Mouse (Mus musculus) embryonic facial prominence, embryonic 15.5 days (tissue): ENCODE measurements around the gene Ccp110. TPM values are rescaled to one million over a fixed set of nuclear protein-coding genes. Genes with fewer than 3 reads are reported as not detected.
A peak's percentile ranks its signal among the peaks of the same experiment; 100 is the strongest.

Experiments used
- ATAC-seq: fragments of 200-750 bp; cut with Nextera tagmentation; 2 replicates; pipeline ENCODE4 v1.8.0; 2017; ENCODE audit warnings: low read depth, moderate TSS enrichment; ENCODE audit not compliant: insufficient number of reproducible peaks, low FRiP score, low TSS enrichment
- H3K27ac ChIP-seq: fragments of 300-500 bp; sonication (generic); replicated peaks from 2 replicates; pipeline ENCODE4 v1.5.1; 2015; ENCODE audit warnings: mild to moderate bottlenecking, inconsistent platforms
- H3K27me3 ChIP-seq: fragments of 300-500 bp; sonication (generic); 2 replicates; pipeline ENCODE4 v1.6.1; 2015; ENCODE audit warnings: inconsistent platforms
- H3K36me3 ChIP-seq: fragments of 300-500 bp; sonication (generic); 2 replicates; pipeline ENCODE4 v1.6.1; 2015; ENCODE audit warnings: mild to moderate bottlenecking, inconsistent platforms
- H3K4me1 ChIP-seq: fragments of 300-500 bp; sonication (generic); 2 replicates; pipeline ENCODE4 v1.6.1; 2015; ENCODE audit warnings: inconsistent platforms
- H3K4me2 ChIP-seq: fragments of 300-500 bp; sonication (generic); replicated peaks from 2 replicates; pipeline ENCODE4 v1.6.1; 2015; ENCODE audit warnings: mild to moderate bottlenecking, inconsistent platforms
- H3K4me3 ChIP-seq: fragments of 300-500 bp; sonication (generic); replicated peaks from 2 replicates; pipeline ENCODE4 v1.5.1; 2015; ENCODE audit warnings: mild to moderate bottlenecking, inconsistent platforms
- H3K9ac ChIP-seq: fragments of 300-500 bp; sonication (generic); 2 replicates; pipeline ENCODE4 v1.6.1; 2015; ENCODE audit warnings: inconsistent platforms
- H3K9me3 ChIP-seq: fragments of 300-500 bp; sonication (generic); replicated peaks from 2 replicates; pipeline ENCODE4 v1.6.1; 2016; ENCODE audit warnings: inconsistent platforms
- WGBS: fragments of 180-500 bp; shearing (Covaris S2); methylation state at CpG from one replicate; pipeline ENCODE4 v1.1.7; 2015; 5-methylcytosine and 5-hydroxymethylcytosine counted together
- polyA plus RNA-seq: library from polyadenylated mRNA; unstranded; fragments of >200 nt; fragmentation: Nextera tagmentation; extraction: Ambion mirVana; gene quantifications from 2 replicates; pipeline ENCODE4 v1.2.1, GENCODE M21; 2015

Gene Ccp110
- 21.7 and 26.3 TPM in 2 replicates for polyA plus RNA-seq

GRCm38 (mm10) chr7:118712228-118713173 is at the start of gene Ccp110:
TSS of gene Ccp110 (plus strand) at chr7:118712552.
- H3K9me3 ChIP-seq = no peaks in the 10 kb centered on the region
- WGBS = under 1% methylated on average over 48 of the region's 48 CpGs
- H3K4me3 ChIP-seq = peak within 1 kb of the TSS; percentile 84
- ATAC-seq = peak; percentile 96
- H3K27ac ChIP-seq = peak within 1 kb of the TSS; percentile 53; the same call in 1 of the 2 replicates
- peak within 1 kb of the TSS; percentile 80 for H3K4me2 ChIP-seq
- H3K4me1 ChIP-seq = peaks cover 12% of the 10 kb centered on the region; the same call in 1 of the 2 replicates
- H3K36me3 ChIP-seq = peaks cover 3% of the 10 kb centered on the region; the same call in 1 of the 2 replicates
- H3K27me3 ChIP-seq = no peaks in the 10 kb centered on the region
- H3K9ac ChIP-seq = peak within 1 kb of the TSS; percentile 64

- Histone ChIP-seq H3K27ac (no peak overlapping the region), H3K36me3 (no peaks in the 10 kb centered on the region), H3K4me1 (no peaks in the 10 kb centered on the region), H3K9me3 (no peaks in the 10 kb centered on the region), H3K4me2 (no peak overlapping the region), H3K27me3 (no peaks in the 10 kb centered on the region), H3K4me3 (no peak overlapping the region), H3K9ac (no peak overlapping the region)
- 94% methylated on average over 2 of the region's 2 CpGs for WGBS
- no peak for ATAC-seq
These were observed 44.6 kb upstream of the Ccp110 start for GRCm38 (mm10) chr7:118667773-118668172.

GRCm38 (mm10) chr7:118670142-118670541 is 42.2 kb upstream of the Ccp110 start:
- H3K36me3 ChIP-seq = no peaks in the 10 kb centered on the region
- H3K9ac ChIP-seq = no peak overlapping the region
- 59% methylated on average over 4 of the region's 4 CpGs for WGBS
- no peak for ATAC-seq
- H3K27me3 ChIP-seq = no peaks in the 10 kb centered on the region
- H3K4me1 ChIP-seq = no peaks in the 10 kb centered on the region
- no peak overlapping the region for H3K4me3 ChIP-seq
- no peak overlapping the region for H3K27ac ChIP-seq
- no peaks in the 10 kb centered on the region for H3K9me3 ChIP-seq
- no peak overlapping the region for H3K4me2 ChIP-seq

GRCm38 (mm10) chr7:118676826-118677225 is 35.5 kb upstream of the Ccp110 start:
- Histone ChIP-seq H3K9me3 (no peaks in the 10 kb centered on the region), H3K4me2 (no peak overlapping the region), H3K4me1 (no peaks in the 10 kb centered on the region), H3K4me3 (no peak overlapping the region), H3K27ac (no peak overlapping the region), H3K36me3 (no peaks in the 10 kb centered on the region), H3K9ac (no peak overlapping the region), H3K27me3 (no peaks in the 10 kb centered on the region)
- WGBS = 93% methylated on average over 4 of the region's 4 CpGs
- no peak for ATAC-seq

GRCm38 (mm10) chr7:118688199-118688598 is 24.2 kb upstream of the Ccp110 start:
- ATAC-seq = no peak

GRCm38 (mm10) chr7:118689088-118689487 is 23.3 kb upstream of the Ccp110 start:
- 87% methylated on average over 7 of the region's 7 CpGs for WGBS
- Histone ChIP-seq H3K4me1 (no peaks in the 10 kb centered on the region), H3K27ac (no peak overlapping the region), H3K4me3 (no peak overlapping the region), H3K9me3 (no peaks in the 10 kb centered on the region), H3K9ac (no peak overlapping the region), H3K27me3 (no peaks in the 10 kb centered on the region), H3K36me3 (peaks cover 55% of the 10 kb centered on the region), H3K4me2 (no peak overlapping the region)
- ATAC-seq = no peak

More at GRCm38 (mm10) chr7:118688199-118688598, 24.2 kb upstream of the Ccp110 start:
- H3K9me3 ChIP-seq = no peaks in the 10 kb centered on the region
- H3K4me2 ChIP-seq = no peak overlapping the region
- no peak overlapping the region for H3K27ac ChIP-seq
- H3K36me3 ChIP-seq = peaks cover 46% of the 10 kb centered on the region
- WGBS = 18% methylated on average over 5 of the region's 5 CpGs
- H3K4me3 ChIP-seq = no peak overlapping the region
- no peak overlapping the region for H3K9ac ChIP-seq
- H3K4me1 ChIP-seq = no peaks in the 10 kb centered on the region
- no peaks in the 10 kb centered on the region for H3K27me3 ChIP-seq

GRCm38 (mm10) chr7:118691287-118691686 is 21.1 kb upstream of the Ccp110 start:
- Histone ChIP-seq H3K36me3 (peaks cover 73% of the 10 kb centered on the region), H3K4me1 (no peaks in the 10 kb centered on the region), H3K9me3 (no peaks in the 10 kb centered on the region), H3K9ac (no peak overlapping the region), H3K27me3 (no peaks in the 10 kb centered on the region), H3K4me3 (no peak overlapping the region), H3K27ac (no peak overlapping the region), H3K4me2 (no peak overlapping the region)
- no peak for ATAC-seq
- 81% methylated on average over 2 of the region's 2 CpGs for WGBS

GRCm38 (mm10) chr7:118696146-118696545 is 16.2 kb upstream of the Ccp110 start:
- Histone ChIP-seq H3K27ac (no peak overlapping the region), H3K27me3 (no peaks in the 10 kb centered on the region), H3K9me3 (no peaks in the 10 kb centered on the region), H3K36me3 (peaks cover 57% of the 10 kb centered on the region), H3K4me2 (no peak overlapping the region), H3K4me1 (no peaks in the 10 kb centered on the region), H3K9ac (no peak overlapping the region), H3K4me3 (no peak overlapping the region)
- no peak for ATAC-seq
- 92% methylated on average over 6 of the region's 6 CpGs for WGBS

GRCm38 (mm10) chr7:118697168-118697567 is 15.2 kb upstream of the Ccp110 start:
- Histone ChIP-seq H3K36me3 (peaks cover 51% of the 10 kb centered on the region), H3K9ac (no peak overlapping the region), H3K4me2 (no peak overlapping the region), H3K27me3 (no peaks in the 10 kb centered on the region), H3K9me3 (no peaks in the 10 kb centered on the region), H3K4me3 (no peak overlapping the region), H3K27ac (no peak overlapping the region), H3K4me1 (no peaks in the 10 kb centered on the region)
- ATAC-seq = no peak
- WGBS = 70% methylated on average over 4 of the region's 4 CpGs

- ATAC-seq = no peak
- peaks cover 41% of the 10 kb centered on the region for H3K36me3 ChIP-seq
These were observed 13.5 kb upstream of the Ccp110 start for GRCm38 (mm10) chr7:118698882-118699281.

GRCm38 (mm10) chr7:118703144-118703561 is 9.2 kb upstream of the Ccp110 start:
- 86% methylated on average over 15 of the region's 15 CpGs for WGBS
- Histone ChIP-seq H3K4me3 (no peak overlapping the region), H3K9me3 (no peaks in the 10 kb centered on the region), H3K27ac (no peak overlapping the region), H3K4me2 (no peak overlapping the region), H3K4me1 (peaks cover 31% of the 10 kb centered on the region), H3K27me3 (no peaks in the 10 kb centered on the region), H3K9ac (no peak overlapping the region), H3K36me3 (0 out of 2 replicates have a peak, but pooled peaks cover 6% of the 10 kb centered on the region)
- ATAC-seq = no peak

More at GRCm38 (mm10) chr7:118698882-118699281, 13.5 kb upstream of the Ccp110 start:
- H3K4me1 ChIP-seq = 0 out of 2 replicates have a peak, but pooled peaks cover 9% of the 10 kb centered on the region
- H3K27me3 ChIP-seq = no peaks in the 10 kb centered on the region
- H3K9ac ChIP-seq = no peak overlapping the region
- H3K4me2 ChIP-seq = no peak overlapping the region
- no peak overlapping the region for H3K4me3 ChIP-seq
- H3K9me3 ChIP-seq = no peaks in the 10 kb centered on the region
- H3K27ac ChIP-seq = no peak overlapping the region
- WGBS = 88% methylated on average over 9 of the region's 9 CpGs
